Mouse (Mus musculus) thymus, adult 18-20 months (tissue): Measurements from ENCODE around the gene Map2k6.

Source experiments
- DNase-seq, 2 experiments: peaks; one replicate each; pipeline ENCODE4 v3.0.0; 2022; ENCODE audit warnings: mixed read lengths in 2 of 2

Gene Map2k6

GRCm38 (mm10) chr11:110453445-110454154, 54.7 kb downstream of the Map2k6 start:
- DNase-seq: no peak

GRCm38 (mm10) chr11:110457441-110457912, 58.6 kb downstream of the Map2k6 start:
- DNase-seq: no peak

- DNase-seq: no peak
Observed at GRCm38 (mm10) chr11:110460480-110460879, 61.6 kb downstream of the Map2k6 start.

GRCm38 (mm10) chr11:110461560-110462331, 62.8 kb downstream of the Map2k6 start:
- no peak for DNase-seq

GRCm38 (mm10) chr11:110462975-110463578, 64.2 kb downstream of the Map2k6 start:
- no peak for DNase-seq

GRCm38 (mm10) chr11:110463801-110464200, 64.9 kb downstream of the Map2k6 start:
- no peak for DNase-seq

GRCm38 (mm10) chr11:110469054-110469453, 70.1 kb downstream of the Map2k6 start:
- DNase-seq: no peak

GRCm38 (mm10) chr11:110470561-110471273, 71.8 kb downstream of the Map2k6 start:
- DNase-seq: no peak

- no peak for DNase-seq
Observed at GRCm38 (mm10) chr11:110471362-110471761, 72.4 kb downstream of the Map2k6 start.

GRCm38 (mm10) chr11:110472078-110472477, 73.2 kb downstream of the Map2k6 start:
- DNase-seq: no peak

- DNase-seq: no peak
Observed at GRCm38 (mm10) chr11:110473495-110473894, 74.6 kb downstream of the Map2k6 start.

GRCm38 (mm10) chr11:110476361-110477151, 77.6 kb downstream of the Map2k6 start:
- no peak for DNase-seq

GRCm38 (mm10) chr11:110477961-110478869, 79.3 kb downstream of the Map2k6 start:
- DNase-seq: no peak

GRCm38 (mm10) chr11:110478978-110479384, 80.1 kb downstream of the Map2k6 start:
- no peak for DNase-seq

- DNase-seq: no peak
Observed at GRCm38 (mm10) chr11:110481406-110481805, 82.5 kb downstream of the Map2k6 start.

- no peak for DNase-seq
Observed at GRCm38 (mm10) chr11:110482176-110482575, 83.3 kb downstream of the Map2k6 start.

- no peak for DNase-seq
Observed at GRCm38 (mm10) chr11:110482649-110483048, 83.7 kb downstream of the Map2k6 start.

- DNase-seq: no peak
Observed at GRCm38 (mm10) chr11:110483165-110483564, 84.2 kb downstream of the Map2k6 start.

GRCm38 (mm10) chr11:110484426-110484825, 85.5 kb downstream of the Map2k6 start:
- no peak for DNase-seq

GRCm38 (mm10) chr11:110485081-110485480, 86.2 kb downstream of the Map2k6 start:
- DNase-seq: no peak

GRCm38 (mm10) chr11:110487796-110488195, 88.9 kb downstream of the Map2k6 start:
- no peak for DNase-seq
